Mouse (Mus musculus) cerebellum, adult 2 months (tissue): ENCODE results near the gene Zbtb20. TPM values are rescaled to one million over a fixed set of nuclear protein-coding genes. Genes with fewer than 3 reads are reported as not detected.

ENCODE experiments used
- DNase-seq, 2 experiments: peaks; one replicate each; pipeline ENCODE4 v3.0.0; 2021
- H3K27ac ChIP-seq: fragments of 200-500 bp; 2 replicates; pipeline ENCODE4 v1.5.1; 2012; ENCODE audit warnings: low read length, control low read depth, inconsistent platforms; ENCODE audit not compliant: insufficient read depth
- H3K27me3 ChIP-seq: fragments of 200-500 bp; 2 replicates; pipeline ENCODE4 v1.6.1; 2012; ENCODE audit warnings: inconsistent platforms, mild to moderate bottlenecking, low read length, moderate library complexity; ENCODE audit not compliant: control insufficient read depth, insufficient read depth
- H3K4me1 ChIP-seq: fragments of 200-500 bp; 2 replicates; pipeline ENCODE4 v1.6.1; 2011; ENCODE audit warnings: low read length; ENCODE audit not compliant: control insufficient read depth, insufficient read depth
- H3K4me3 ChIP-seq: fragments of 200-500 bp; replicated peaks from 2 replicates; pipeline ENCODE3; 2011; ENCODE audit warnings: mild to moderate bottlenecking, low read depth, low read length, control low read depth; ENCODE audit not compliant: insufficient read depth
- CTCF ChIP-seq: fragments of 200-500 bp; IDR thresholded peaks from 2 replicates; pipeline ENCODE4 v1.5.1; 2011; ENCODE audit warnings: low read depth, mild to moderate bottlenecking, control low read depth, low read length, moderate library complexity, borderline replicate concordance; ENCODE audit not compliant: insufficient read depth
- POLR2A ChIP-seq: fragments of 200-500 bp; IDR thresholded peaks from 2 replicates; pipeline ENCODE4 v1.6.1; 2011; ENCODE audit warnings: low read length, control low read depth, borderline replicate concordance; ENCODE audit not compliant: insufficient read depth
- WGBS: fragments of 180-500 bp; shearing (Covaris S2); methylation state at CpG from one replicate; pipeline ENCODE4 v1.1.7; 2018; 5-methylcytosine and 5-hydroxymethylcytosine counted together
- polyA plus RNA-seq: library from polyadenylated mRNA; depleted of rRNA; stranded (reverse); fragments of >200 nt; gene quantifications from 2 replicates; pipeline ENCODE4 v1.2.3, GENCODE M21; 2012

The Zbtb20 gene
- polyA plus RNA-seq, 1 experiment: 25.2 TPM

DNA sequence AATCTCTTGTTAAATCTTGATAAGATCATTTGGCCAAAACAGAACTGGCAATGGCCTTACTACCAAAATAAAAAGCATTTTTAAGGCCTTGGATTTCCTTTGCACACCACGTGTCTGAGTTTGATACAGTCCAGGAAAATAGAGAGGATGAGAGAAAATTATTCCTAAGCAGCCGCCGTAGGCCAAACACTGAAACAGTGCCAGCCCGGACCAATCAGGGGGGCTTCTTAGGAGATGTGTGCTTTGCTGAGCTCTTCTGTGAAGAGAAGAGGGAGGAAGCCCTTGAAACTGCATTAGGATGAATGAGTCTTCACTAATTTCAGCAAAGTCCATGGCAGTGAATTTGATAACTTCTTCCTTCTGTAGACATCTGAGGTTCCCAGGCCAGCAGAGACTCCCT is 635.9 kb downstream of the Zbtb20 start:
- H3K27ac ChIP-seq: no peak overlapping the region
- no peak for DNase-seq
- no peak overlapping the region for H3K4me3 ChIP-seq
- WGBS: 58% methylated on average over 4 of the region's 4 CpGs
- peaks cover 5% of the 10 kb centered on the region for H3K4me1 ChIP-seq
- TF ChIP-seq CTCF (no peak), POLR2A (no peak)
- H3K27me3 ChIP-seq: no peaks in the 10 kb centered on the region

DNA sequence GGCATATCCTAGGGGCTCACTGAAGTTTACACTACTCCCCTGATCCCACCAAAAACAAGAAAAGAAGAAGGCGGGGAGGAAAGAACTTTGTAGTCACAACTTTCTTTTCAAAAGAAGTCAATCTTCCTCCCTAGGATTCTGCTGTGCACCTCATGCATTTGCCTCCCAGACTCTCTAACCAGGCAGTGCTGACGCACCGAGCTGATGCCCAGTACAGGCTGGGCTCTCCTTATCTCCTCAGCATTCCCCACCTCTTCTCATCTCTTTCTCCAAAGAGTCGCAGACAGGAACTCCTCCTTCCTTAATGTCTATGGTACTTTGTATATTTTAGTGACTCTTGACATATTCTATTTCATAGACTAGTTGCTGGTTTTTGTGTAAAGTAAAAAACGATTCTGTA is 638.3 kb downstream of the Zbtb20 start:
- Histone ChIP-seq H3K27ac (no peak overlapping the region), H3K4me3 (no peak overlapping the region), H3K4me1 (peaks cover 6% of the 10 kb centered on the region), H3K27me3 (no peaks in the 10 kb centered on the region)
- DNase-seq: no peak
- 92% methylated on average over 5 of the region's 5 CpGs for WGBS
- TF ChIP-seq POLR2A: no peak

DNA sequence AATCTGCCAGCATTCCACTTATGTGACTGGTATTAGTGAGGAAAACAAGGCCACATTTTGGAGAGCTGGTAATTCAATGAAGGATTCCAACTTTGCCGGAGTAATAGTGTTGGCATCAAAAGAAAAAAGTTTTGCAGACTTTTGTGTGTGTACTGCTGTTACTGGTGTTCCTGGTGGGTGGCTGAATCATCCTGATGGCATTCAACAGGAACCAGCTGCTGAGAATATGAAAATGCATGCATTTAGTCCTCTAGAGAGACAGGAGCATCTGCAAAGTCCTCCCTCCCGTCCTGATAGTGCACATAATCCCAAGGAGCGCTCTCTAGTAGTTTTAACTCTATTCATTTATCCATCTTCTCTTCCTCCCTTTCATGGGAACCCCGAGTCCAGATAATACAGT is 639.9 kb downstream of the Zbtb20 start:
- no peaks in the 10 kb centered on the region for H3K27me3 ChIP-seq
- H3K4me3 ChIP-seq: no peak overlapping the region
- peaks cover 11% of the 10 kb centered on the region for H3K4me1 ChIP-seq
- TF ChIP-seq POLR2A (no peak), CTCF (no peak)
- no peak overlapping the region for H3K27ac ChIP-seq
- no peak for DNase-seq
- WGBS: 60% methylated on average over 4 of the region's 4 CpGs

DNA sequence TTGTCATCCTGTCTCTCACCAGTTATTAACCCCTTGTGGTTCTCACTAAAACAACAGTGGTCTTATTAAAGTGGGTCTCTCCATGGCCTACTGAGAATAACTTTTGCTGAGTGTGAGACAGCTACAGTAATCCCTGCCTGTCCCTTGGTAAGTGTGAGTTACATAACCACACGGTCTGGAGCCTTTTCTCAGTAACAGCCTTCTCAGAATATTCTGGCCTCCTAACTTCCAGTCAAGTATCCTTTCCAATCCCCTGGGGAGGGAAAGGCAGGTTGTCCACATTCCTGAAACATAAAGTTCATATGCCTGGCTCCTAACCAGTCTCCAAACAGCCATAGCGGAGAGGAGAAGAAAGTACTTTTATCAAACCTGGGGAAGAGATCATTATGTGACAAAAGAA is 644.6 kb downstream of the Zbtb20 start:
- no peak for DNase-seq
- Histone ChIP-seq H3K4me3 (no peak overlapping the region), H3K27me3 (no peaks in the 10 kb centered on the region), H3K4me1 (peaks cover 8% of the 10 kb centered on the region), H3K27ac (no peak overlapping the region)
- TF ChIP-seq CTCF: no peak
- TF ChIP-seq POLR2A: no peak
- 58% methylated on average over 2 of the region's 2 CpGs for WGBS

DNA sequence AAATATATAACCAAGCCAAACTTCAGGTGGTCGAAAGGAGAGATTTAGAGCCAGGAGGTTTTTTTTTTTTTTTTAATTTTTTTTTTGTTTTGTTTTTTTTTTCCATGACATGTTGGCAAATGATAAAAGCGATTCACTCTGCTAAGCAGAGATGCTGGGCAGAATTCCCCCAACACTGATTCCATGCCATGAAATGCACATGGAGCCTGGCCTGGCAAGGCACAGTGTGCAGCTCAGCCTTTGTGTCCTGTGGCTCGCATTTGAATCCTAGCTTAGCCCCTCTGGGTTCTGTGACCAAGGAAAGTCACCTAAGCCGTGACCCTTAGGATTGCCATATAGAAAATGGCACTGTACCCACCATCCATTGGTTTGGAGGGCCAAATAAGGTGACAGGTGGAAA is 646.8 kb downstream of the Zbtb20 start:
- H3K27ac ChIP-seq: no peak overlapping the region
- H3K27me3 ChIP-seq: no peaks in the 10 kb centered on the region
- 75% methylated on average over 4 of the region's 4 CpGs for whole genome bisulfite sequencing

DNA sequence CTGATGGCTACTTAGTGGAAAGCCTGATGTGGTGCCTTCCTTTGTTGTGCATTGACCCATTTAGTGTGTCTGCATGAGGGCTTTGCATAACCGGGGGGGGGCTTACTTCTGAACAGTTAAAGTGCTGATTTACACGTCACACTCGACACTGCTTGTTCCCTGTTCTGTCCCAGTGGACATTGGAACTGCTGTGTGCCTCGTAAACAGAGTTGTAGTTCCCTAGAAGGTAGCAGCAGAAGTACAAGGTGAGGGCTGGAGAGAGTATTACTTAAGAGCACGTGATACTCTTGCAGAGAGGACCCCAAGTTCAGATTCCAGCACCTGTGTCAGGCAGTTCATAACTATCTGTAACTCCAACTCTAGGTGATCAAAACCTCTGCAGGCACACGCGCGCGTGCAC is 648.5 kb downstream of the Zbtb20 start:
- Histone ChIP-seq H3K4me1 (peaks cover 5% of the 10 kb centered on the region), H3K27me3 (no peaks in the 10 kb centered on the region), H3K4me3 (no peak overlapping the region), H3K27ac (no peak overlapping the region)
- 79% methylated on average over 9 of the region's 9 CpGs for WGBS
- TF ChIP-seq POLR2A (no peak), CTCF (no peak)
- DNase-seq: no peak

More for the DNA sequence above, 646.8 kb downstream of the Zbtb20 start:
- no peak for TF ChIP-seq POLR2A
- DNase-seq: no peak
- H3K4me3 ChIP-seq: no peak overlapping the region
- peaks cover 5% of the 10 kb centered on the region for H3K4me1 ChIP-seq

DNA sequence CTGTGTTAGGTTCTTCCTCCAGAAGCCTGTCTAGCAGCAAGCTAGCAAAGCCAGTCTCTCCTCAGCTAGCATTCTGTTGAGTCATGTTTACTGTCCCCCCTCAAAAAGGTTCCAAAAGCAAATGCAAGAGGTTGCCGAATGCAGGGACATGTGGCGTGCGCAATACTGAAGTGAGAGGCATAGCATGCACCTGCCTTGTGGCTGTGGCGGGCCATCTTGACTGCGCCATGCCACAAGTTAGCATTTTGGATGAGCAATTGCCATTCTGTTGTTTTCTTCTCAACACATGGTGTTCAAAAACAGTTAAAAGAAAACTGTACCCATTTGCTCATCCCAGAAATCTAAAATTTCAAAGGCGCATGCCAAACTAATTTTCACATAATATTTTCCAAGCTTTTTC is 649.9 kb downstream of the Zbtb20 start:
- WGBS: 90% methylated on average over 6 of the region's 6 CpGs

DNA sequence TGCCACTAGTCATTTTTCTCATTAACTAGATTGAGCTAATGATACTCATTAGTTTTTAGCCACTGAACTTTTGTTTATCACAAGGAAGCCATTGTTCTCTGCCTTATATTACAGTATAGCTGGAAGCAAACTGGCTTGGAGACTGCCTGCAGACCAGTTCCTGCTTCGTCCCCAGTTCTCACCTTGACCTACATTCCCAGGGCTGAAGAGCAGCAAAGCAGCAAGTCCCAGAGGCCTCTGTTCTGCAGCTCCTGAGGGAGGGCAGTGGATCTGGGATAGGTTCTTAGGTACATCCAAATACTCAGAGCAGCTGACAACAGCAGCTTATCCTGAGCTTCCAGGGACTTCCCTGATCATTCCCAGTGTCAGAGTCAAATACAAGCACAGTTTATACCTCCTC is 652.6 kb downstream of the Zbtb20 start:
- WGBS: 46% methylated on average over 1 of the region's 1 CpGs
- Histone ChIP-seq H3K27me3 (no peaks in the 10 kb centered on the region), H3K4me1 (no peaks in the 10 kb centered on the region), H3K27ac (no peak overlapping the region), H3K4me3 (no peak overlapping the region)
- TF ChIP-seq POLR2A (no peak), CTCF (no peak)
- DNase-seq: no peak

More for the DNA sequence above, 649.9 kb downstream of the Zbtb20 start:
- H3K4me1 ChIP-seq: no peaks in the 10 kb centered on the region; the same call in 1 of the 2 replicates
- DNase-seq: no peak
- no peak overlapping the region for H3K4me3 ChIP-seq
- H3K27me3 ChIP-seq: no peaks in the 10 kb centered on the region
- TF ChIP-seq POLR2A (no peak), CTCF (no peak)
- H3K27ac ChIP-seq: no peak overlapping the region

DNA sequence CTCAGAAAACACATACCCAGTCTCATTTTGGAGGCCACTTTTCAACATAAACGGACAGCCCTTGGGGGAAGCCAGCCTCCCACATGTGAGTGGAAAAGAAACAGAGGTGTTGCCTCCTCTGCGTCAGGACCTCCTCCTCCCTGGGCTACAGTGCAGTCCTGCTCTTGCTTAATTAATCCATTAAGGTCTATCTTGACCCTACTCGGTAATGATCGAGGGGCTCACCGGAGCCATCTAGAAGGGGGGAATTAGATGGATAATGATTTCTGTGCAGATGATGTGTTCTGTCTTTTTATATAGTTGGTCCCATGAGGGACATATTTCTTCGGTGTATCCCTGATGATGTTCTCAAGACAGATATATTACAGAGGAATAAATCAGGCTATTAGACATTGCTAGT is 655.6 kb downstream of the Zbtb20 start:
- H3K27ac ChIP-seq: no peak overlapping the region
- no peaks in the 10 kb centered on the region for H3K4me1 ChIP-seq
- WGBS: 93% methylated on average over 6 of the region's 6 CpGs
- TF ChIP-seq CTCF: no peak
- TF ChIP-seq POLR2A: no peak
- H3K27me3 ChIP-seq: no peaks in the 10 kb centered on the region
- no peak overlapping the region for H3K4me3 ChIP-seq
- no peak for DNase-seq
